Mouse (Mus musculus) C2C12 (cell line): ENCODE results near the gene Arhgef2.

Source experiments
- CEBPB ChIP-seq: IDR thresholded peaks from one replicate; pipeline ENCODE4 v1.6.1; 2011; ENCODE audit warnings: low read depth, mild to moderate bottlenecking, control low read depth, moderate library complexity
- CTCF ChIP-seq: IDR thresholded peaks from one replicate; pipeline ENCODE4 v1.5.1; 2011; ENCODE audit not compliant: control insufficient read depth, insufficient read depth, insufficient read length
- MAX ChIP-seq: IDR thresholded peaks from one replicate; pipeline ENCODE4 v1.6.1; 2011; ENCODE audit warnings: mild to moderate bottlenecking, control low read depth
- MYOD1 ChIP-seq: IDR thresholded peaks from one replicate; pipeline ENCODE4 v1.6.1; 2011; ENCODE audit warnings: low read depth; ENCODE audit not compliant: control insufficient read depth, insufficient read length
- MYOG ChIP-seq: IDR thresholded peaks from one replicate; pipeline ENCODE4 v1.6.1; 2011; ENCODE audit not compliant: control insufficient read depth, insufficient read length; ENCODE audit errors: extremely low read depth
- USF1 ChIP-seq: IDR thresholded peaks from one replicate; pipeline ENCODE4 v1.6.1; 2011; ENCODE audit warnings: low read depth, mild to moderate bottlenecking, control low read depth, moderate library complexity

GRCm38 (mm10) chr3:88640676-88641075 is 34.9 kb downstream of the Arhgef2 start:
- TF ChIP-seq CTCF (peak; percentile 3), CEBPB (no peak), MAX (no peak), USF1 (no peak), MYOD1 (no peak), MYOG (no peak)
